Mouse (Mus musculus) ES-E14 (cell line): ENCODE measurements around the gene Arpc5. TPM values are rescaled to one million over a fixed set of nuclear protein-coding genes. Genes with fewer than 3 reads are reported as not detected.

Experiments used
- DNase-seq: peaks from one replicate; pipeline ENCODE4 v3.0.0-alpha.2; 2013; ENCODE audit warnings: low read depth, low spot score
- H3K27ac ChIP-seq: 2 replicates; pipeline ENCODE4 v1.5.1; 2012; ENCODE audit warnings: low read depth, mild to moderate bottlenecking, low read length, moderate library complexity, mixed read lengths; ENCODE audit not compliant: poor library complexity, insufficient read depth, severe bottlenecking
- H3K36me3 ChIP-seq: 2 replicates; pipeline ENCODE4 v1.6.1; 2012; ENCODE audit warnings: mild to moderate bottlenecking, low read length, moderate library complexity, mixed read lengths; ENCODE audit not compliant: control insufficient read depth, poor library complexity, insufficient read depth, severe bottlenecking
- H3K4me1 ChIP-seq, 2 experiments: fragments of 150-350 bp in 1 of 2; sonication (generic) in 1 of 2; 2 replicates each; pipeline ENCODE4 v1.6.1; 2012; ENCODE audit warnings: low read length in 2 of 2, mild to moderate bottlenecking in 1 of 2, mixed read lengths in 1 of 2; ENCODE audit not compliant: control insufficient read depth in 2 of 2, insufficient read depth in 2 of 2, poor library complexity in 1 of 2
- H3K4me3 ChIP-seq, 2 experiments: fragments of 150-350 bp in 1 of 2; sonication (generic) in 1 of 2; 2 replicates each; pipeline ENCODE4 v1.5.1; 2012; ENCODE audit warnings: low read length in 2 of 2, low read depth in 1 of 2, mild to moderate bottlenecking in 1 of 2, mixed read lengths in 1 of 2; ENCODE audit not compliant: insufficient read depth in 1 of 2, poor library complexity in 1 of 2, severe bottlenecking in 1 of 2
- H3K9ac ChIP-seq: 2 replicates; pipeline ENCODE4 v1.6.1; 2012; ENCODE audit warnings: low read depth, mild to moderate bottlenecking, low read length, mixed read lengths; ENCODE audit not compliant: poor library complexity, insufficient read depth, severe bottlenecking
- H3K9me3 ChIP-seq: fragments of 150-350 bp; sonication (generic); 2 replicates; pipeline ENCODE4 v1.6.1; 2012; ENCODE audit warnings: low read depth, mild to moderate bottlenecking, low read length; ENCODE audit not compliant: control insufficient read depth, insufficient read depth
- CHD2 ChIP-seq: IDR thresholded peaks from 2 replicates; pipeline ENCODE4 v1.6.1; 2014; ENCODE audit warnings: mild to moderate bottlenecking, low read depth, low read length, inconsistent platforms
- HCFC1 ChIP-seq: IDR thresholded peaks from 2 replicates; pipeline ENCODE4 v1.6.1; 2012; ENCODE audit warnings: low read length, inconsistent platforms, borderline replicate concordance; ENCODE audit not compliant: insufficient read depth
- MAFK ChIP-seq: IDR thresholded peaks from 2 replicates; pipeline ENCODE4 v1.6.1; 2014; ENCODE audit warnings: mild to moderate bottlenecking, low read depth, low read length, inconsistent platforms; ENCODE audit not compliant: insufficient read depth
- ZC3H11A ChIP-seq: IDR thresholded peaks from 2 replicates; pipeline ENCODE4 v1.6.1; 2012; ENCODE audit warnings: low read depth, mild to moderate bottlenecking, inconsistent platforms, low read length, borderline replicate concordance
- ZNF384 ChIP-seq: IDR thresholded peaks from 2 replicates; pipeline ENCODE4 v1.6.1; 2012; ENCODE audit warnings: low read depth, low read length, inconsistent platforms
- in situ Hi-C, 2 experiments: fragments of 600-800 bp; cut with MboI; formaldehyde crosslinking; loops; one replicate each; pipeline ENCODE4 v1.15.1; 2025; ENCODE audit warnings: low sequenced_read_pairs in 2 of 2, inconsistent platforms in 1 of 2; ENCODE audit not compliant: unreplicated experiment in 2 of 2
- total RNA-seq: library from RNA; depleted of rRNA; stranded (reverse); fragments of 300-350 nt; gene quantifications from 2 replicates; pipeline ENCODE4 v1.2.3, GENCODE M21; 2012; rRNA removed

Gene Arpc5
- total RNA-seq, 1 experiment, result 95.0 TPM

GRCm38 (mm10) chr1:152820911-152821695, 54.8 kb downstream of the Arpc5 start:
- H3K4me3 ChIP-seq, result no peak overlapping the region
- H3K4me1 ChIP-seq, result peaks cover 2 to 10% of the 10 kb centered on the region in 2 experiments; a peak in 3 of 4 replicates
- H3K36me3 ChIP-seq, result no peaks in the 10 kb centered on the region
- DNase-seq, result no peak
- no peaks in the 10 kb centered on the region for H3K9me3 ChIP-seq
- H3K9ac ChIP-seq, result no peak overlapping the region
- no peak overlapping the region for H3K27ac ChIP-seq
- in situ Hi-C loops, result no loop called here
- TF ChIP-seq ZNF384 (no peak), MAFK (no peak), HCFC1 (no peak), ZC3H11A (no peak), CHD2 (no peak)

- H3K4me3 ChIP-seq, result no peak overlapping the region
- no peak overlapping the region for H3K9ac ChIP-seq
- in situ Hi-C loops, result no loop called here
These were observed 55.4 kb downstream of the Arpc5 start for GRCm38 (mm10) chr1:152821746-152822145.

GRCm38 (mm10) chr1:152824206-152824605, 57.9 kb downstream of the Arpc5 start:
- TF ChIP-seq ZNF384, result no peak
- no peak for TF ChIP-seq ZC3H11A
- TF ChIP-seq CHD2, result no peak
- no peak for TF ChIP-seq MAFK
- TF ChIP-seq HCFC1, result no peak

More at GRCm38 (mm10) chr1:152821746-152822145, 55.4 kb downstream of the Arpc5 start:
- Histone ChIP-seq H3K36me3 (no peaks in the 10 kb centered on the region), H3K27ac (no peak overlapping the region), H3K4me1 (peaks cover 2 to 4% of the 10 kb centered on the region in 2 experiments; a peak in 3 of 4 replicates), H3K9me3 (no peaks in the 10 kb centered on the region)
- TF ChIP-seq ZC3H11A (no peak), CHD2 (no peak), ZNF384 (no peak), HCFC1 (no peak), MAFK (no peak)
- DNase-seq, result no peak

More at GRCm38 (mm10) chr1:152824206-152824605, 57.9 kb downstream of the Arpc5 start:
- no peaks in the 10 kb centered on the region for H3K9me3 ChIP-seq
- peaks cover 0 to 5% of the 10 kb centered on the region in 2 experiments; a peak in 1 of 4 replicates for H3K4me1 ChIP-seq
- no peaks in the 10 kb centered on the region for H3K36me3 ChIP-seq
- H3K9ac ChIP-seq, result no peak overlapping the region
- H3K4me3 ChIP-seq, result no peak overlapping the region
- in situ Hi-C loops, result no loop called here
- H3K27ac ChIP-seq, result no peak overlapping the region
- DNase-seq, result no peak

Other genes with a start within 250 kb of the Arpc5 start
- gene Apobec4, start 16.0 kb upstream of the Arpc5 start, total RNA-seq, result not detected in 2 replicates
- gene Rgl1, start 191 bp upstream of the Arpc5 start, total RNA-seq, result 1.2 and 1.3 TPM in 2 replicates
- 2.7 and 5.4 TPM in 2 replicates for gene Ncf2, start 33.7 kb downstream of the Arpc5 start, total RNA-seq
- gene Smg7, start 136.1 kb downstream of the Arpc5 start, total RNA-seq, result 86.7 and 88.4 TPM in 2 replicates
- 15.0 and 24.8 TPM in 2 replicates for gene Nmnat2, start 188.5 kb downstream of the Arpc5 start, total RNA-seq